Mouse (Mus musculus) heart, embryonic 10.5 days (tissue): ENCODE measurements around the gene Impdh1. TPM values are rescaled to one million over a fixed set of nuclear protein-coding genes. Genes with fewer than 3 reads are reported as not detected.

Experiments used
- DNase-seq: peaks from one replicate; pipeline ENCODE4 v3.0.0-alpha.2; 2017; ENCODE audit warnings: low spot score
- H3K27ac ChIP-seq: fragments of 300-500 bp; sonication (generic); 2 replicates; pipeline ENCODE4 v1.5.1; 2016; ENCODE audit warnings: mild to moderate bottlenecking
- H3K27me3 ChIP-seq: fragments of 300-500 bp; sonication (generic); 2 replicates; pipeline ENCODE4 v1.6.1; 2016; ENCODE audit warnings: mild to moderate bottlenecking; ENCODE audit not compliant: poor library complexity, insufficient read depth, severe bottlenecking
- H3K36me3 ChIP-seq: fragments of 300-500 bp; sonication (generic); 2 replicates; pipeline ENCODE4 v1.6.1; 2016; ENCODE audit warnings: mild to moderate bottlenecking, moderate library complexity
- H3K4me1 ChIP-seq: fragments of 300-500 bp; sonication (generic); 2 replicates; pipeline ENCODE4 v1.6.1; 2016; ENCODE audit warnings: mild to moderate bottlenecking
- H3K4me3 ChIP-seq: fragments of 300-500 bp; sonication (generic); 2 replicates; pipeline ENCODE4 v1.5.1; 2016; ENCODE audit warnings: mild to moderate bottlenecking, moderate library complexity
- H3K9me3 ChIP-seq: fragments of 300-500 bp; sonication (generic); 2 replicates; pipeline ENCODE4 v1.6.1; 2016; ENCODE audit warnings: mild to moderate bottlenecking, moderate library complexity
- WGBS: fragments of 180-500 bp; shearing (Covaris S2); methylation state at CpG from one replicate; pipeline ENCODE4 v1.1.7; 2016; 5-methylcytosine and 5-hydroxymethylcytosine counted together
- polyA plus RNA-seq: library from polyadenylated mRNA; unstranded; fragments of >200 nt; fragmentation: Nextera tagmentation; extraction: Ambion mirVana; gene quantifications from 2 replicates; pipeline ENCODE4 v1.2.1, GENCODE M21; 2016

The Impdh1 gene
- polyA plus RNA-seq, 1 experiment from 2014 or later, result 50.7 TPM

GRCm38 (mm10) chr6:29195846-29196698, 20.1 kb downstream of the Impdh1 start:
- WGBS, result 76% methylated on average over 5 of the region's 5 CpGs
- H3K27ac ChIP-seq, result no peak overlapping the region

GRCm38 (mm10) chr6:29195146-29195545, 21.0 kb downstream of the Impdh1 start:
- Histone ChIP-seq H3K27ac (no peak overlapping the region), H3K9me3 (no peaks in the 10 kb centered on the region), H3K4me1 (peaks cover 34% of the 10 kb centered on the region), H3K27me3 (peaks cover 29% of the 10 kb centered on the region), H3K36me3 (no peaks in the 10 kb centered on the region), H3K4me3 (no peak overlapping the region)
- peak; percentile 61 for DNase-seq
- 74% methylated on average over 5 of the region's 5 CpGs for WGBS

More at GRCm38 (mm10) chr6:29195846-29196698, 20.1 kb downstream of the Impdh1 start:
- Histone ChIP-seq H3K4me1 (peaks cover 34% of the 10 kb centered on the region), H3K36me3 (peaks cover 6% of the 10 kb centered on the region), H3K27me3 (peaks cover 38% of the 10 kb centered on the region), H3K9me3 (no peaks in the 10 kb centered on the region), H3K4me3 (no peak overlapping the region)
- peak; percentile 73 for DNase-seq

- Histone ChIP-seq H3K27ac (peak overlapping the region; percentile 48), H3K9me3 (no peaks in the 10 kb centered on the region), H3K4me3 (no peak overlapping the region; the same call in 1 of the 2 replicates), H3K36me3 (no peaks in the 10 kb centered on the region), H3K4me1 (peaks cover 27% of the 10 kb centered on the region), H3K27me3 (peaks cover 19% of the 10 kb centered on the region)
- 37% methylated on average over 15 of the region's 15 CpGs for WGBS
- peak; percentile 85 for DNase-seq
Measured at GRCm38 (mm10) chr6:29193961-29194750, 22.0 kb downstream of the Impdh1 start.

- Histone ChIP-seq H3K27me3 (peaks cover 6% of the 10 kb centered on the region; the same call in 1 of the 2 replicates), H3K4me1 (no peaks in the 10 kb centered on the region), H3K36me3 (no peaks in the 10 kb centered on the region), H3K9me3 (no peaks in the 10 kb centered on the region), H3K27ac (no peak overlapping the region), H3K4me3 (no peak overlapping the region)
- DNase-seq, result peak; percentile 20
- WGBS, result 53% methylated on average over 1 of the region's 1 CpGs
Measured at GRCm38 (mm10) chr6:29187936-29188335, 28.2 kb downstream of the Impdh1 start.

GRCm38 (mm10) chr6:29179843-29180242, 36.3 kb downstream of the Impdh1 start:
- Histone ChIP-seq H3K4me1 (peaks cover 32% of the 10 kb centered on the region), H3K36me3 (no peaks in the 10 kb centered on the region), H3K27me3 (peaks cover 72% of the 10 kb centered on the region), H3K4me3 (peak overlapping the region; percentile 80), H3K27ac (no peak overlapping the region), H3K9me3 (no peaks in the 10 kb centered on the region)
- WGBS, result 42% methylated on average over 8 of the region's 8 CpGs
- DNase-seq, result peak; percentile 33

GRCm38 (mm10) chr6:29178888-29179658, 37.1 kb downstream of the Impdh1 start, which contains the start of gene Prrt4:
Gene Prrt4 (minus strand): TSS chr6:29179584.
- H3K27me3 ChIP-seq, result peaks cover 80% of the 10 kb centered on the region
- H3K4me1 ChIP-seq, result peaks cover 39% of the 10 kb centered on the region
- under 1% methylated on average over 63 of the region's 79 CpGs for WGBS

GRCm38 (mm10) chr6:29177901-29178879, 38.0 kb downstream of the Impdh1 start:
- 13% methylated on average over 16 of the region's 17 CpGs for WGBS
- Histone ChIP-seq H3K27me3 (peaks cover 84% of the 10 kb centered on the region), H3K36me3 (no peaks in the 10 kb centered on the region), H3K27ac (peak overlapping the region; percentile 87; the same call in 1 of the 2 replicates), H3K4me3 (peak overlapping the region; percentile 80), H3K9me3 (no peaks in the 10 kb centered on the region), H3K4me1 (peaks cover 39% of the 10 kb centered on the region)
- peak; percentile 73 for DNase-seq

More at GRCm38 (mm10) chr6:29178888-29179658, 37.1 kb downstream of the Impdh1 start, which contains the start of gene Prrt4:
- Histone ChIP-seq H3K27ac (peak within 1 kb of the TSS; percentile 87), H3K4me3 (peak within 1 kb of the TSS; percentile 80), H3K9me3 (no peaks in the 10 kb centered on the region), H3K36me3 (no peaks in the 10 kb centered on the region)
- DNase-seq, result peak; percentile 76

GRCm38 (mm10) chr6:29175113-29175512, 41.1 kb downstream of the Impdh1 start:
- H3K4me3 ChIP-seq, result no peak overlapping the region
- peak; percentile 75 for DNase-seq
- no peak overlapping the region for H3K27ac ChIP-seq
- WGBS, result 53% methylated on average over 3 of the region's 3 CpGs
- peaks cover 53% of the 10 kb centered on the region for H3K4me1 ChIP-seq
- no peaks in the 10 kb centered on the region for H3K36me3 ChIP-seq
- peaks cover 93% of the 10 kb centered on the region for H3K27me3 ChIP-seq
- H3K9me3 ChIP-seq, result no peaks in the 10 kb centered on the region

GRCm38 (mm10) chr6:29174368-29174767, 41.8 kb downstream of the Impdh1 start:
- peaks cover 93% of the 10 kb centered on the region for H3K27me3 ChIP-seq
- DNase-seq, result peak; percentile 74
- 17% methylated on average over 7 of the region's 7 CpGs for WGBS

GRCm38 (mm10) chr6:29170952-29171388, 45.2 kb downstream of the Impdh1 start:
- Histone ChIP-seq H3K9me3 (no peaks in the 10 kb centered on the region), H3K27me3 (peaks cover 81% of the 10 kb centered on the region), H3K36me3 (no peaks in the 10 kb centered on the region), H3K4me3 (peak overlapping the region; percentile 69), H3K27ac (peak overlapping the region; percentile 78), H3K4me1 (peaks cover 33% of the 10 kb centered on the region)
- DNase-seq, result peak; percentile 91
- WGBS, result 1% methylated on average over 40 of the region's 40 CpGs

More at GRCm38 (mm10) chr6:29174368-29174767, 41.8 kb downstream of the Impdh1 start:
- Histone ChIP-seq H3K4me1 (peaks cover 57% of the 10 kb centered on the region), H3K27ac (no peak overlapping the region), H3K4me3 (no peak overlapping the region), H3K36me3 (no peaks in the 10 kb centered on the region), H3K9me3 (no peaks in the 10 kb centered on the region)
